Mouse (Mus musculus) ES-E14 (cell line): ENCODE data around the gene Limk1.

ENCODE experiments used
- CHD2 ChIP-seq: IDR thresholded peaks from 2 replicates; pipeline ENCODE4 v1.6.1; 2014; ENCODE audit warnings: mild to moderate bottlenecking, low read depth, low read length, inconsistent platforms
- ZC3H11A ChIP-seq: IDR thresholded peaks from 2 replicates; pipeline ENCODE4 v1.6.1; 2012; ENCODE audit warnings: low read depth, mild to moderate bottlenecking, inconsistent platforms, low read length, borderline replicate concordance
- ZNF384 ChIP-seq: IDR thresholded peaks from 2 replicates; pipeline ENCODE4 v1.6.1; 2012; ENCODE audit warnings: low read depth, low read length, inconsistent platforms

GRCm38 (mm10) chr5:134678031-134678430 is 10.4 kb downstream of the Limk1 start:
- TF ChIP-seq ZC3H11A = no peak
- no peak for TF ChIP-seq ZNF384
- no peak for TF ChIP-seq CHD2
